Mouse (Mus musculus) adrenal gland, adult 18-20 months (tissue): ENCODE results near the gene Ap3b1. TPM values are rescaled to one million over a fixed set of nuclear protein-coding genes. Genes with fewer than 3 reads are reported as not detected.

Experiments used
- DNase-seq, 2 experiments: peaks; one replicate each; pipeline ENCODE4 v3.0.0; 2021 to 2022; ENCODE audit warnings: low spot score in 2 of 2
- total RNA-seq, 2 experiments: library from RNA; stranded (reverse); gene quantifications; 1 replicate in 1 of 2; 2 replicates in 1 of 2; pipeline ENCODE4 v1.2.3; 2021

The Ap3b1 gene
- total RNA-seq, 2 experiments from 2014 or later: 42.7 to 47.1 TPM

GRCm38 (mm10) chr13:94372066-94372465 lies 13.3 kb downstream of the Ap3b1 start:
- DNase-seq: no peak

GRCm38 (mm10) chr13:94374131-94374530 lies 15.4 kb downstream of the Ap3b1 start:
- DNase-seq: no peak

GRCm38 (mm10) chr13:94375526-94376390 lies 17.0 kb downstream of the Ap3b1 start:
- no peak for DNase-seq

- DNase-seq: no peak
Observed at GRCm38 (mm10) chr13:94379006-94379405, 20.2 kb downstream of the Ap3b1 start.

- DNase-seq: no peak
Observed at GRCm38 (mm10) chr13:94381427-94381826, 22.7 kb downstream of the Ap3b1 start.

DNA sequence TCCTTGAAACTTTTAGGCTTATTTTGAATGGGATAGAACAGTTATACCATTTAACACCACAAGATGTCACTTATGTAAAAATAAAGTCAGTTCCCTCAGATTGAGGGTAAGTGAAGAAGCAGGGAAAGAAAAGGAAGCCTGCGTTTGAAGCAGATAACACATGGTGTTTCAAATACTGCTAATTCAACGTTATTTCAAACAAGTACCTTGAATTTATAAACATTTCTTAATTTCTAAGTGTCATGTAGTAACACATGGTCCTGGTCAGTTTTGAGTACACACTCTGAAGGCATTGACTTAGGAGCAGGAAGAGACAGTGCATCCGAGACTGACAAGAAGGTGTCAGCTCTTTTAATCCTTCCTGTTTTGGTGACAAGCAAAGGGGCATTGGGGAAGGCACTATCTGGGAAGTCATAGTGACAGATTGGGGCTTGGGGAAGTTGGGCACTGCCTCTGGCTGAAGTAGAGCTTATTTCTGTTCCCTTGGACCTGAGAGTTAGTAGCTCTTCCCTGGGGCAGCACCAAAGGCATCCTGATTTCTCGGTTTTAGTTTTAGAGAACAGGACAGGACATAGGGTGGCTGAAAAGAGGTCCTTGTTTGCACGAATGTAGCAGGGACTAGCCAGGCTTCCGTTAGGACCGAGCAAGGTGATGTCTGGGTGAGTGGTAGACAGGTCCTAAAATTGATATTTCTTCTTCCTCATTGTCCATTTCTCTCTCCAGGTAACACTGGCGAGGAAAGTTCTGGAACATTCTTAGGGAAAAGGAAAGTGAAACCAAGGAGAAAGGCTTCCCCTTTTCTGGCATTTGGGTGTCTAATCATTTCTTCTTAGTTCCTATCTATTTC lies 23.3 kb downstream of the Ap3b1 start:
- DNase-seq: no peak

GRCm38 (mm10) chr13:94384931-94385570 lies 26.3 kb downstream of the Ap3b1 start:
- DNase-seq: no peak

DNA sequence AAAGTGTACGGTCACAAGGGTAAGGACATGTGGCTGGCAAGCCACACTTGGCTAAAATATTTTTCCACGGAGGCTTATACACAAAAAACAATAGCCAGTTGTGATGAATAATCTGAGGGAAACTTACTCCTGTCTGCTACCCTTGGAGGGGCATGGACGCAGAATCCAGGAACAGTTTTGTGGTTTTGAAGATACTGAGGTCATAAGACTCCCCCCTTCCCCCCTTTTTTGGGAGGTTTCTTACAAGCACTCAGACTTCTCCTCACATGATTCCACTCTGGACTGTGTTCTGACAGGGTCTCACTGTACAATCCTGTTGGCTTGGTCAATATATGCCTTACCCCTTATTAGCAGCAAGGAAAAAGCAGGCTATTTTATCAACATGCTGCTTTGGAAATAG lies 29.8 kb downstream of the Ap3b1 start:
- no peak for DNase-seq

- no peak for DNase-seq
Observed at GRCm38 (mm10) chr13:94389541-94389940, 30.8 kb downstream of the Ap3b1 start.

GRCm38 (mm10) chr13:94392282-94392681 lies 33.5 kb downstream of the Ap3b1 start:
- DNase-seq: no peak

DNA sequence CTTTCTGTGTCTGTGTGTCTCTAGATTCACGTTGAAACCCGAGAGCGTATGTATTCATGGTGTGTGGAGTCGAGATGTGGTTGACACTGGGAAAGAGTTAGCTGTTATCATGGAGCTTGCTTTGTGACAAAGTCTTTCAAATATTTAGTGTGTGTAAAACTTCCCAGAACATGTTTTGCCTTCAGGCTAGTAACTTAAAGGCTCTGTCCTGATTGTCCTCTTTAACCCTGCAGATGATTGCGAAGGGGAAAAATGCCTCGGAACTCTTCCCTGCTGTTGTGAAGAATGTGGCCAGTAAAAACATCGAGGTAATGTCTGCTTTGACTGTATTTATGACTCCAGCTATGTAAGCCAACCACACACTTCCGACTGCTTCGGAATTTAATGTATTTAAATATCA lies 35.7 kb downstream of the Ap3b1 start:
- DNase-seq: no peak

- DNase-seq: no peak
Observed at GRCm38 (mm10) chr13:94395763-94396162, 37.0 kb downstream of the Ap3b1 start.

GRCm38 (mm10) chr13:94396392-94396920 lies 37.7 kb downstream of the Ap3b1 start:
- DNase-seq: no peak

DNA sequence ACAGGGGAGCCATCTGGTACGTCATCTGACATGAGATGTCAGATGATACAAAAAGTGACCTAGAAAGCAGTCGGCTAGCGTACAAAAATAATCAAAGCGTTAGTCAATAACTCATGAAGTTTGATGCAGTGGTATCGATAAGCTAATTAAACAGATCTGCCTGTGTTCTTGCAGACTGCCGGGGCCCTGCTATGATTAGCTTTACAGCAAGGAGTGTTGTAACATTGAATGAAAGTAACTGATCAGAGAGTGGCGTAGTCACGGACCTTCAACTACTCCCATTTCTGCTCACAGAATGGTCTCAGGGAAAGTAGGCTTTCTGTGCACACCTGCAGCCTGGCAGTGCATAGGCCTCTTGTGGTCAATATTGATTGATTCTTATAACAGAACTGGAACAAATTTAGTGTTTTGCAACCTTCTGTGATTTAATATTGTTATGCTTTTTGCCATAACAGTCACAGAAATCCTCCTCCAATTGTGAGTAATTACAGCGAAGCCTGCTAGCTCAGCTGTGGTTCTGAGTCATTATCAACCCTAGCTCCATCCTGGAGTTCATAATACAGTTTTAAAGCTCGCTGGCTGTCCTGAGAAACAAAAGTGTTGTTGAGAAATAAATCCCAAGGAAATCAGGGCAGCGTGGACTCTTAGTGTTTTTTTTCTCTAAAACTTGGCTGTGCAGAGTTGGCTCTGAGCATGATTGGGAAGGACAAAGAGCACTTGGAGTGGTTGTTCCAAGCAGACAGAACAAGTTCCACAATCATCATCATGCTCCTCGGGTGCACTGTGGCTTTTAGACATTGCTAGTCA lies 40.0 kb downstream of the Ap3b1 start:
- DNase-seq: no peak

DNA sequence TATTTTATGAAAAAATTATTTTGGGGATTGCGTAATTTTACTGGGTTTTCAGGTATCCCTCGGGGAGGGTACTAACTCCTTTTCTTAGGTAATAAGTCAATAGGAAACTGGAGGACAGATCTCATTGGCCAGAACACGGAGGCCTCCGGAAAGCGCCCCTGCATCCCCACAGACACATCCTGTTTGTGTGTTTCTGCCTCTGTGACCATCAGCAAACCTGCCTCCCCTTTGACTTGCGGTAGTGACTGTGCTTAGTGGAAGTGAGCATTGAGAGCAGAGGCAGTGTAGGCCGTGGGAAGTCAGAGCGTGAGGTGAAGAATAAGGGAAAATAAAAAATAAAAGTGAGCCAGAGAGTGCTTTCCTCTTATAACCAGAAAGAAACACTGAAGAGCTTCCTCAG lies 41.7 kb downstream of the Ap3b1 start:
- no peak for DNase-seq

- no peak for DNase-seq
Observed at GRCm38 (mm10) chr13:94423600-94423999, 64.8 kb downstream of the Ap3b1 start.

DNA sequence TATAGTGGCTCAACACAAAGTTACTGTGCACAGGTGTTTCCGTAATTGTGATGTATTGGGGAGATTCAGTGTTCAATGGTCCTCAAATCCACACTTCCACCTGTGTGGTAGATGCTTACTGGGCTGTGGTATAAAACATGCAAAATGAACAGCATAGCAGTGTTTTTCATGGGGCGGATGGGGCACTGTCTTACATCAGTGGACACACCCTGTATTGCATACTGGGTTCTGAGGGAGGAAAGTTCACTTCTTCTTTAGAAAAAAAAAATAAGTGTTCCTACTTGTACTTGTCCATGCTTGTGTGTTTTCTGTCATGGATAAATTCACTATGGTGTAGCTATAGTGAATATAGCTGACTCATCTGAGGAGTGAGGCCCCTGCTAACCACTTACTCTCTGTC lies 70.8 kb downstream of the Ap3b1 start:
- DNase-seq: no peak

DNA sequence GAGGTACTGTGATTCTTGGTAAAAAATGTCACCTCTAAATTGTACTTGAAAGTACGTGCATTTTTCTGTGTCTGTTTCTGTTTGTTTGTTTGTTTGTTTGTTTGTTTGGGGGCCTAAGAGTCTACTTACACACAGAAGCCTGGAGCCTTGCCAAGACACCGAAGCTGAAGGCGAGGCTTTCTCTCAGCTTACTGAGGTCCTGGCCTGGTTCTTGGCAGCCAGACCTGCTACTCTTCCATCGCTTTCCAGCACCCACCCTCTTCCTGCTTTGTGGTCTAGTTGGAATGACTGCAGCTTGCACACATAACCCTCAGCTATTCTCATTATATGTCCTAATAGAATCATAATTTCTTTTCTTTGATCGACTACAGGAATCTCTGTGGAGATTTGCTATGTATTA lies 80.6 kb downstream of the Ap3b1 start:
- DNase-seq: no peak

- no peak for DNase-seq
Observed at GRCm38 (mm10) chr13:94441199-94441598, 82.4 kb downstream of the Ap3b1 start.

DNA sequence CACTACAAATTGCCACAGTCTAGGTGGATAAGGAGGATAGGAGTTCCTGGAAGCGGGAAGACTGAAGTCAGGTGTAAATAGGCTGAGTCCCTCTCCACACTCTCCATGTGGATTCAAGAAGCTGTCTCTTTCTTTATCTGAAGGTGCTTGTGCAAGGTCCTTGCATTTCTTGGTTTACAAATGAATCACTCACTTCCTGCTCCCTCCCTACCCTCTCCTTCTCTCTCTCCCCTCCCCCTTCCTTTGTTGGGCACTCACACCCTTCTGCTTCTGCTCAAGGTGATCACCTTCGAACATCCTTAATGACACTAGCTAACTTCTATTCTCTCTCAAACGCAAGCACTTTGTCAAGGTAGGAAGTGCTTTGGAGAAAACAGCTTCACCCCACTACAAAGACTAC lies 84.7 kb downstream of the Ap3b1 start:
- no peak for DNase-seq

- no peak for DNase-seq
Observed at GRCm38 (mm10) chr13:94445103-94445502, 86.3 kb downstream of the Ap3b1 start.
